Mouse (Mus musculus) CD4-positive, CD25-positive, alpha-beta regulatory T cell, adult 4 months (primary cell): Measurements from ENCODE around the gene Atp2a2. TPM values are rescaled to one million over a fixed set of nuclear protein-coding genes. Genes with fewer than 3 reads are reported as not detected.

Experiments
- polyA plus RNA-seq, 2 experiments: library from polyadenylated mRNA; unstranded; fragments of 100-300 nt; shearing (Covaris generic); gene quantifications; one replicate each; pipeline ENCODE4 v1.2.1; 2017

The Atp2a2 gene
- polyA plus RNA-seq, 2 experiments from 2014 or later = 10.0 to 14.8 TPM

Other genes with a start within 250 kb of the Atp2a2 start
- 1 to 10 TPM; 1.1 to 2.0 TPM for gene Tctn1, start 237.8 kb downstream of the Atp2a2 start, polyA plus RNA-seq
- gene Pptc7, start 217.9 kb downstream of the Atp2a2 start, polyA plus RNA-seq = 10 to 100 TPM; 17.8 to 18.7 TPM
- gene Rad9b, start 148.0 kb downstream of the Atp2a2 start, polyA plus RNA-seq = 10 to 100 TPM; 13.6 to 17.0 TPM
- 100 to 1,000 TPM; 193 to 203 TPM for gene Vps29, start 147.9 kb downstream of the Atp2a2 start, polyA plus RNA-seq
- gene Gpn3, start 130.3 kb downstream of the Atp2a2 start, polyA plus RNA-seq = 10 to 100 TPM; 56.9 to 67.7 TPM
- 1 to 10 TPM; 6.9 to 7.4 TPM for gene Fam216a, start 129.9 kb downstream of the Atp2a2 start, polyA plus RNA-seq
- 100 to 1,000 TPM; 394 to 533 TPM for gene Arpc3, start 110.3 kb downstream of the Atp2a2 start, polyA plus RNA-seq
- 10 to 100 TPM; 17.7 to 22.8 TPM for gene Anapc7, start 80.5 kb downstream of the Atp2a2 start, polyA plus RNA-seq
- 1 to 10 TPM; 6.6 to 7.8 TPM for gene Ift81, start 112.3 kb upstream of the Atp2a2 start, polyA plus RNA-seq
- gene P2rx7, start 141.7 kb upstream of the Atp2a2 start, polyA plus RNA-seq = 100 to 1,000 TPM in 1 of 2 experiments, 10 to 100 TPM in 1; 64.6 to 103 TPM
- 10 to 100 TPM; 41.2 to 68.7 TPM for gene P2rx4, start 205.3 kb upstream of the Atp2a2 start, polyA plus RNA-seq